Mouse (Mus musculus) lung, adult 2 months (tissue): Measurements from ENCODE around the gene Rad54l2.

Experiments
- CTCF ChIP-seq: fragments of 200-500 bp; IDR thresholded peaks from 2 replicates; pipeline ENCODE4 v1.5.1; 2011; ENCODE audit warnings: mild to moderate bottlenecking, low read length, control low read depth; ENCODE audit not compliant: insufficient read depth
- POLR2A ChIP-seq: fragments of 200-500 bp; IDR thresholded peaks from 2 replicates; pipeline ENCODE4 v1.6.1; 2011; ENCODE audit warnings: low read depth, mild to moderate bottlenecking, control low read depth, low read length, borderline replicate concordance; ENCODE audit errors: extremely low read depth

GRCm38 (mm10) chr9:106789363-106789762 is 369 bp upstream of the Rad54l2 start:
- TF ChIP-seq POLR2A: no peak
- TF ChIP-seq CTCF: no peak
